Mouse (Mus musculus) testis, adult 2 months (tissue): ENCODE data around the gene 4931428F04Rik. TPM values are rescaled to one million over a fixed set of nuclear protein-coding genes. Genes with fewer than 3 reads are reported as not detected.

Experiments used
- H3K27ac ChIP-seq: fragments of 200-500 bp; 2 replicates; pipeline ENCODE4 v1.5.1; 2012; ENCODE audit warnings: low read depth, low read length; ENCODE audit not compliant: control insufficient read depth, insufficient read depth
- H3K27me3 ChIP-seq: fragments of 200-500 bp; 2 replicates; pipeline ENCODE4 v1.6.1; 2012; ENCODE audit warnings: mild to moderate bottlenecking, low read length, moderate library complexity; ENCODE audit not compliant: control insufficient read depth, insufficient read depth
- H3K36me3 ChIP-seq: fragments of 200-500 bp; 2 replicates; pipeline ENCODE4 v1.6.1; 2012; ENCODE audit warnings: mild to moderate bottlenecking, low read length; ENCODE audit not compliant: control insufficient read depth, insufficient read depth
- H3K4me1 ChIP-seq: fragments of 200-500 bp; 2 replicates; pipeline ENCODE4 v1.6.1; 2012; ENCODE audit warnings: low read length; ENCODE audit not compliant: control insufficient read depth, insufficient read depth
- H3K4me3 ChIP-seq: fragments of 200-500 bp; 2 replicates; pipeline ENCODE4 v1.5.1; 2012; ENCODE audit warnings: low read depth, mild to moderate bottlenecking, low read length, moderate library complexity, mixed read lengths; ENCODE audit not compliant: control insufficient read depth
- CTCF ChIP-seq: fragments of 200-500 bp; IDR thresholded peaks from 2 replicates; pipeline ENCODE4 v1.5.1; 2012; ENCODE audit warnings: low read depth, mild to moderate bottlenecking, inconsistent platforms, low read length, moderate library complexity; ENCODE audit not compliant: control insufficient read depth, insufficient read depth, insufficient replicate concordance
- POLR2A ChIP-seq: fragments of 200-500 bp; IDR thresholded peaks from 2 replicates; pipeline ENCODE4 v1.6.1; 2012; ENCODE audit warnings: low read depth, mild to moderate bottlenecking, inconsistent platforms, low read length, moderate library complexity; ENCODE audit not compliant: control insufficient read depth
- polyA plus RNA-seq: library from polyadenylated mRNA; depleted of rRNA; stranded (reverse); fragments of >200 nt; gene quantifications from 2 replicates; pipeline ENCODE4 v1.2.3, GENCODE M21; 2012

Gene 4931428F04Rik
- polyA plus RNA-seq, 1 experiment = 78.2 TPM

GRCm38 (mm10) chr8:105326968-105327367 lies 37.3 kb upstream of the 4931428F04Rik start:
- no peaks in the 10 kb centered on the region; the same call in 1 of the 2 replicates for H3K36me3 ChIP-seq
- H3K4me1 ChIP-seq = peaks cover 6% of the 10 kb centered on the region
- no peak for TF ChIP-seq CTCF
- TF ChIP-seq POLR2A = no peak
- H3K4me3 ChIP-seq = peak overlapping the region; percentile 89
- peak overlapping the region; percentile 55; the same call in 1 of the 2 replicates for H3K27ac ChIP-seq
- H3K27me3 ChIP-seq = no peaks in the 10 kb centered on the region

DNA sequence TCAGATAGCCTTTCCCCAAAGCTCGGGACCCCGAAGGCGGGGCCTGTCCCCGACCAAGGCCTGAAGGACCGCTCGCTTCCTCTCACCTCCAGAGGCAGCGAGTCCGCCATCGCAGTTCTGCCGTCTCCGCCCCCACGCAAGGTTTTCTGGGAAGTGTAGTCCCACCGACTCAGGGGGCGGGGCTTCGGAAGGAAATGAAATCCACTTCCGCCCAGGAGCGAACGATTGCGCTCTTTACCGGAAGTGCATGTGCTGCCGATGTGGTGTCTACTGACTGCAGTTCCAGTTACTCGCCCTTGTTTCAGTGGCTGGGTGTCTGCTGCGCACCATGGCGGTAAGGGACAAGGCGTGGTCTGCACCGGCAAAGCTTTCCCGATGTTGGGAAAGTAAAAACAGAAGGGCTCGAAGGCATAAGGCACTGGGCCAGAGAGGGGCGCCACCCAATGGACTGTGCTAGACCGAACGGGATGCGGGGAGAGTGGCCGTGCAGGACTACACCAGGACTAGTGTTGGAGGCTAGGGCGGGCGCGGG lies 36.5 kb upstream of the 4931428F04Rik start, which contains the start of the genes Lrrc29 and Tmem208:
Gene Lrrc29, minus strand, starts transcription at position 138 of the 532 bp plus-strand sequence.
Gene Tmem208, plus strand, starts transcription at position 214 of the 532 bp plus-strand sequence.
- Histone ChIP-seq H3K4me3 (peak within 1 kb of the TSS; percentile 89), H3K4me1 (peaks cover 6% of the 10 kb centered on the region), H3K27me3 (no peaks in the 10 kb centered on the region), H3K27ac (peak within 1 kb of the TSS; percentile 91), H3K36me3 (no peaks in the 10 kb centered on the region; the same call in 1 of the 2 replicates)
- TF ChIP-seq CTCF (no peak), POLR2A (peak; percentile 96)

GRCm38 (mm10) chr8:105325641-105326093 lies 36.0 kb upstream of the 4931428F04Rik start:
- H3K27ac ChIP-seq = peak overlapping the region; percentile 91
- TF ChIP-seq CTCF (no peak), POLR2A (no peak)
- H3K27me3 ChIP-seq = no peaks in the 10 kb centered on the region
- H3K36me3 ChIP-seq = no peaks in the 10 kb centered on the region; the same call in 1 of the 2 replicates
- H3K4me1 ChIP-seq = peaks cover 6% of the 10 kb centered on the region
- H3K4me3 ChIP-seq = peak overlapping the region; percentile 89

- TF ChIP-seq CTCF = no peak
- TF ChIP-seq POLR2A = no peak
- Histone ChIP-seq H3K4me1 (peaks cover 6% of the 10 kb centered on the region), H3K27ac (no peak overlapping the region), H3K4me3 (no peak overlapping the region), H3K27me3 (no peaks in the 10 kb centered on the region), H3K36me3 (no peaks in the 10 kb centered on the region; the same call in none of the 2 replicates)
These were observed 33.5 kb upstream of the 4931428F04Rik start for GRCm38 (mm10) chr8:105323183-105323582.

- Histone ChIP-seq H3K27me3 (no peaks in the 10 kb centered on the region), H3K27ac (no peak overlapping the region), H3K36me3 (peaks cover 2% of the 10 kb centered on the region; the same call in 1 of the 2 replicates), H3K4me1 (no peaks in the 10 kb centered on the region), H3K4me3 (no peak overlapping the region)
- no peak for TF ChIP-seq POLR2A
These were observed 29.1 kb upstream of the 4931428F04Rik start for GRCm38 (mm10) chr8:105318662-105319190.

DNA sequence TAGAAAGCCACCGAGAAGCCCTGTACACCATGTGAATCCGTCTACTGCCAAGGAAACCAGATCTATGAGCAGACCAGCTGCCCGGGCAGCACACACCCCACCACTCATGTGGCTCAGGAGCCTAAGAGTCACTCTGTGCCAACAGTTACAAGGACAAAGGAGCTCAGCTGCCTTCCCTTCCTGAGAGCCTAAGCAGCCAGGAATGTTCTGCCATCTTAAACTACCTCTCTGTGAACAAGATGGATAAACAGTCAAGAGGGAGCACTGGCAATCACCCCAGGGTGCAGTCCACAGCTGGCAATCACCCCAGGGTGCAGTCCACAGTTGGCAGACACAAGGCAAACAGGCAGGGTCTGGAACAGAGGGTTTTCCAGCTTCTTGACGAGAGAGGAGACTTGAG lies 28.3 kb upstream of the 4931428F04Rik start:
- Histone ChIP-seq H3K4me3 (no peak overlapping the region), H3K27me3 (no peaks in the 10 kb centered on the region), H3K36me3 (peaks cover 2% of the 10 kb centered on the region; the same call in 1 of the 2 replicates), H3K4me1 (no peaks in the 10 kb centered on the region; the same call in 1 of the 2 replicates), H3K27ac (no peak overlapping the region)
- TF ChIP-seq POLR2A (no peak), CTCF (no peak)

GRCm38 (mm10) chr8:105315073-105315769 lies 25.6 kb upstream of the 4931428F04Rik start:
- no peak overlapping the region for H3K27ac ChIP-seq
- TF ChIP-seq CTCF = no peak
- TF ChIP-seq POLR2A = no peak
- peaks cover 2% of the 10 kb centered on the region; the same call in 1 of the 2 replicates for H3K36me3 ChIP-seq

More at GRCm38 (mm10) chr8:105315073-105315769, 25.6 kb upstream of the 4931428F04Rik start:
- H3K4me1 ChIP-seq = no peaks in the 10 kb centered on the region; the same call in 1 of the 2 replicates
- H3K4me3 ChIP-seq = no peak overlapping the region
- H3K27me3 ChIP-seq = no peaks in the 10 kb centered on the region
